Mouse (Mus musculus): ENCODE results near the gene Prim2. TPM values are rescaled to one million over a fixed set of nuclear protein-coding genes. Genes with fewer than 3 reads are reported as not detected.

The Prim2 gene
- polyA plus RNA-seq, 1 experiment from 2014 or later = 40.7 TPM

DNA sequence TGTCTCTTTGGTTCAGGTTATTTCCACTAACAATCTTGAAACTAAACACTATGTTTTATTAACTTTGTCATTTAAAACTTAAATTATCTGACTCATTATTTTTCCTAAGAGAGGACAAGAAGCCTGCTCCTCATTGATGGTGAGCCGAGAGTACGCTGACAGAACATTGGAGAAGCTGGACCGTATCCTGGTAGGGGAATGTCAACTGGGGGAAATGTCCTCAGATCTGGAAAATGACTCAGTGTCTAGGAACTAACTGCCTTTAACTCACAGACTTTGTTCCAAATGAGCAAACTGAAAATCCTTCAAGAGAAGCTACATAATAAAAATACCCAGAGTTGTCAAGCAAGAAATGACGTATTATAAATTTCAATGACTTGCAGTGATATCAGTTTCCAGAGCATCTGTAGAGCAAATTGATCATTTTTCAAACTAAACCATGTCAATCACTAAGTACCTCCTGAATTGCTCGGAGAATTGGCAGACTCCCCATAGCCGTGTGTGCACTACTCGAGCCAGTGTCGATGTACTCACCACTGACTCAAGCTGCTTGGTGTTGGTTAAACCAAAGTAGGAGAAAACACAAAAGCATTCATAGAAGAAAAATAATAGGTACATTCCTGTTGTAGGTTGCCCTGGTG, 20.0 kb upstream of the Prim2 start:
- Histone ChIP-seq H3K27me3 (ENCODE audit: control insufficient read depth, insufficient read depth, low read length) (no peaks in the 10 kb centered on the region), H3K9ac (replicated peaks; ENCODE audit: low read depth, low read length) (no peak overlapping the region), H3K4me3 (ENCODE audit: low read depth, low read length) (no peak overlapping the region), H3K27ac (ENCODE audit: low read length) (no peak overlapping the region), H3K36me3 (ENCODE audit: control insufficient read depth, insufficient read depth, low read length) (no peaks in the 10 kb centered on the region), H3K9me3 (ENCODE audit: control insufficient read depth, low read depth, low read length) (no peaks in the 10 kb centered on the region), H3K4me1 (ENCODE audit: control insufficient read depth, insufficient read depth, low read length) (no peaks in the 10 kb centered on the region), H3K4me2 (replicated peaks; ENCODE audit: low read depth, low read length) (no peak overlapping the region)
- 73% methylated on average over 8 of the region's 8 CpGs for WGBS
- ATAC-seq (ENCODE audit: insufficient number of reproducible peaks, insufficient read depth, low FRiP score, low read depth) = no peak

DNA sequence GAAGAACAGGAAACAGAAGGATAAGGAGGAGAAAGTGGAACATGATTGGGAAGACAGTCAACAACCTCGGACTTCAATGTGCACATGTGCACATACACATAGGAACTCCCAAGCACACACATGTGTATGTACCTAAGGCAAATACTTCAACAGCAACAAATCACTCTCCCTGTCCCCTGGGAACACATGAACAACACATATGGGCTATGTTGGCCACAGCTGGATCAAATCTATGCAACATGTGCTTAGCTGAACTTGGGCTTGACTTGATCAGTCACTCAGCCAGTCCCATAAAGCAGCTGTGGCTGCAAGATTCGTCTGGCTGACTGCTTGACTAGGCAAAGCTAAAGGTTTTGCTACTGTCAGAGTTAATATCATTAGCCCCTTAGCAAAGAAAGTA, 19.2 kb upstream of the Prim2 start:
- no peak for ATAC-seq (ENCODE audit: insufficient number of reproducible peaks, insufficient read depth, low FRiP score, low read depth)
- Histone ChIP-seq H3K27ac (ENCODE audit: low read length) (no peak overlapping the region), H3K4me1 (ENCODE audit: control insufficient read depth, insufficient read depth, low read length) (no peaks in the 10 kb centered on the region), H3K9ac (replicated peaks; ENCODE audit: low read depth, low read length) (no peak overlapping the region), H3K27me3 (ENCODE audit: control insufficient read depth, insufficient read depth, low read length) (no peaks in the 10 kb centered on the region), H3K36me3 (ENCODE audit: control insufficient read depth, insufficient read depth, low read length) (no peaks in the 10 kb centered on the region), H3K4me3 (ENCODE audit: low read depth, low read length) (no peak overlapping the region), H3K9me3 (ENCODE audit: control insufficient read depth, low read depth, low read length) (no peaks in the 10 kb centered on the region), H3K4me2 (replicated peaks; ENCODE audit: low read depth, low read length) (no peak overlapping the region)
- 55% methylated on average over 2 of the region's 2 CpGs for WGBS

GRCm38 (mm10) chr1:33684459-33684858, 14.9 kb upstream of the Prim2 start:
- ATAC-seq (ENCODE audit: insufficient number of reproducible peaks, insufficient read depth, low FRiP score, low read depth) = no peak
- no peak overlapping the region for H3K27ac ChIP-seq (ENCODE audit: low read length)
- no peak overlapping the region for H3K4me2 ChIP-seq (replicated peaks; ENCODE audit: low read depth, low read length)
- H3K27me3 ChIP-seq (ENCODE audit: control insufficient read depth, insufficient read depth, low read length) = no peaks in the 10 kb centered on the region
- H3K36me3 ChIP-seq (ENCODE audit: control insufficient read depth, insufficient read depth, low read length) = no peaks in the 10 kb centered on the region
- no peak overlapping the region for H3K4me3 ChIP-seq (ENCODE audit: low read depth, low read length)
- no peaks in the 10 kb centered on the region for H3K4me1 ChIP-seq (ENCODE audit: control insufficient read depth, insufficient read depth, low read length)
- 73% methylated on average over 8 of the region's 8 CpGs for WGBS
- no peaks in the 10 kb centered on the region for H3K9me3 ChIP-seq (ENCODE audit: control insufficient read depth, low read depth, low read length)
- no peak overlapping the region for H3K9ac ChIP-seq (replicated peaks; ENCODE audit: low read depth, low read length)

GRCm38 (mm10) chr1:33680890-33681289, 11.3 kb upstream of the Prim2 start:
- H3K4me1 ChIP-seq (ENCODE audit: control insufficient read depth, insufficient read depth, low read length) = no peaks in the 10 kb centered on the region

GRCm38 (mm10) chr1:33680435-33680834, 10.8 kb upstream of the Prim2 start:
- Histone ChIP-seq H3K4me1 (ENCODE audit: control insufficient read depth, insufficient read depth, low read length) (no peaks in the 10 kb centered on the region), H3K9me3 (ENCODE audit: control insufficient read depth, low read depth, low read length) (no peaks in the 10 kb centered on the region), H3K4me2 (replicated peaks; ENCODE audit: low read depth, low read length) (no peak overlapping the region), H3K27ac (ENCODE audit: low read length) (no peak overlapping the region), H3K4me3 (ENCODE audit: low read depth, low read length) (no peak overlapping the region), H3K36me3 (ENCODE audit: control insufficient read depth, insufficient read depth, low read length) (no peaks in the 10 kb centered on the region), H3K9ac (replicated peaks; ENCODE audit: low read depth, low read length) (no peak overlapping the region), H3K27me3 (ENCODE audit: control insufficient read depth, insufficient read depth, low read length) (no peaks in the 10 kb centered on the region)
- 45% methylated on average over 4 of the region's 4 CpGs for WGBS
- no peak for ATAC-seq (ENCODE audit: insufficient number of reproducible peaks, insufficient read depth, low FRiP score, low read depth)

More at GRCm38 (mm10) chr1:33680890-33681289, 11.3 kb upstream of the Prim2 start:
- WGBS = 94% methylated on average over 7 of the region's 7 CpGs
- H3K4me3 ChIP-seq (ENCODE audit: low read depth, low read length) = no peak overlapping the region
- no peak overlapping the region for H3K27ac ChIP-seq (ENCODE audit: low read length)
- no peaks in the 10 kb centered on the region for H3K27me3 ChIP-seq (ENCODE audit: control insufficient read depth, insufficient read depth, low read length)
- ATAC-seq (ENCODE audit: insufficient number of reproducible peaks, insufficient read depth, low FRiP score, low read depth) = no peak
- no peaks in the 10 kb centered on the region for H3K9me3 ChIP-seq (ENCODE audit: control insufficient read depth, low read depth, low read length)
- H3K4me2 ChIP-seq (replicated peaks; ENCODE audit: low read depth, low read length) = no peak overlapping the region
- no peak overlapping the region for H3K9ac ChIP-seq (replicated peaks; ENCODE audit: low read depth, low read length)
- H3K36me3 ChIP-seq (ENCODE audit: control insufficient read depth, insufficient read depth, low read length) = no peaks in the 10 kb centered on the region

GRCm38 (mm10) chr1:33673158-33673960, 3.8 kb upstream of the Prim2 start:
- WGBS = 39% methylated on average over 17 of the region's 17 CpGs
- Histone ChIP-seq H3K27ac (ENCODE audit: low read length) (peak overlapping the region; percentile 10; the same call in 1 of the 2 replicates), H3K9me3 (ENCODE audit: control insufficient read depth, low read depth, low read length) (no peaks in the 10 kb centered on the region), H3K9ac (replicated peaks; ENCODE audit: low read depth, low read length) (no peak overlapping the region), H3K36me3 (ENCODE audit: control insufficient read depth, insufficient read depth, low read length) (no peaks in the 10 kb centered on the region), H3K27me3 (ENCODE audit: control insufficient read depth, insufficient read depth, low read length) (no peaks in the 10 kb centered on the region), H3K4me3 (ENCODE audit: low read depth, low read length) (no peak overlapping the region), H3K4me2 (replicated peaks; ENCODE audit: low read depth, low read length) (peak overlapping the region; percentile 22), H3K4me1 (ENCODE audit: control insufficient read depth, insufficient read depth, low read length) (0 out of 2 replicates have a peak, but pooled peaks cover 3% of the 10 kb centered on the region)
- no peak for ATAC-seq (ENCODE audit: insufficient number of reproducible peaks, insufficient read depth, low FRiP score, low read depth)

DNA sequence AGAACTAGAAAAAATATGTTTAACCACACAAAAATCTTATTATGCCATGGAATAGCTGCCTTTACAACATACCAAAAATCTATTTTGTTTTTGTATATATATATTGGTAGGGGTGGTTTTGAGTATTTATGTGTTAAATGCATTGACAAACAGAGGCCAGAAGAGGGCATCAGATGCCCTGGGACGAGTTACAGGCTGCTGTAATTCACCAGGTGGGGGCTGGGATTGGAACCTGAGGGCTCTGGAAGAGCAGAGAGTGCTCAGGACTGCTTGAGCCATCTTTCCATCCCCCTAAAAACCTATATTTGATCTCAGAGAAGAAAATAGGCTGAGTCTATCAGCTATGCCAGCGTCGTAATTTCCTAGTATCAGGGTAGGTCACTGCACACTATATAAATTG, 2.9 kb upstream of the Prim2 start:
- 15% methylated on average over 3 of the region's 3 CpGs for WGBS
- Histone ChIP-seq H3K4me3 (ENCODE audit: low read depth, low read length) (no peak overlapping the region), H3K9ac (replicated peaks; ENCODE audit: low read depth, low read length) (no peak overlapping the region), H3K27ac (ENCODE audit: low read length) (no peak overlapping the region), H3K4me1 (ENCODE audit: control insufficient read depth, insufficient read depth, low read length) (0 out of 2 replicates have a peak, but pooled peaks cover 3% of the 10 kb centered on the region), H3K4me2 (replicated peaks; ENCODE audit: low read depth, low read length) (no peak overlapping the region), H3K9me3 (ENCODE audit: control insufficient read depth, low read depth, low read length) (no peaks in the 10 kb centered on the region), H3K36me3 (ENCODE audit: control insufficient read depth, insufficient read depth, low read length) (no peaks in the 10 kb centered on the region), H3K27me3 (ENCODE audit: control insufficient read depth, insufficient read depth, low read length) (no peaks in the 10 kb centered on the region)
- no peak for ATAC-seq (ENCODE audit: insufficient number of reproducible peaks, insufficient read depth, low FRiP score, low read depth)

GRCm38 (mm10) chr1:33672083-33672482, 2.5 kb upstream of the Prim2 start:
- no peak for ATAC-seq (ENCODE audit: insufficient number of reproducible peaks, insufficient read depth, low FRiP score, low read depth)
- Histone ChIP-seq H3K4me2 (replicated peaks; ENCODE audit: low read depth, low read length) (no peak overlapping the region), H3K36me3 (ENCODE audit: control insufficient read depth, insufficient read depth, low read length) (no peaks in the 10 kb centered on the region; the same call in 1 of the 2 replicates), H3K4me1 (ENCODE audit: control insufficient read depth, insufficient read depth, low read length) (0 out of 2 replicates have a peak, but pooled peaks cover 3% of the 10 kb centered on the region), H3K4me3 (ENCODE audit: low read depth, low read length) (no peak overlapping the region), H3K9me3 (ENCODE audit: control insufficient read depth, low read depth, low read length) (no peaks in the 10 kb centered on the region), H3K9ac (replicated peaks; ENCODE audit: low read depth, low read length) (no peak overlapping the region), H3K27ac (ENCODE audit: low read length) (no peak overlapping the region), H3K27me3 (ENCODE audit: control insufficient read depth, insufficient read depth, low read length) (no peaks in the 10 kb centered on the region)
- 71% methylated on average over 3 of the region's 3 CpGs for WGBS
